Mouse (Mus musculus) small intestine, adult 2 months (tissue): ENCODE results near the gene Immp1l.

Experiments used
- CTCF ChIP-seq: fragments of 200-500 bp; IDR thresholded peaks from 2 replicates; pipeline ENCODE4 v1.5.1; 2012; ENCODE audit warnings: low read depth, mild to moderate bottlenecking, control low read depth, inconsistent platforms, low read length, moderate library complexity, mixed read lengths; ENCODE audit not compliant: insufficient replicate concordance, insufficient read length; ENCODE audit errors: extremely low read depth
- POLR2A ChIP-seq: fragments of 200-500 bp; IDR thresholded peaks from 2 replicates; pipeline ENCODE4 v1.6.1; 2012; ENCODE audit warnings: low read depth, mild to moderate bottlenecking, control low read depth, inconsistent platforms, low read length, moderate library complexity

DNA sequence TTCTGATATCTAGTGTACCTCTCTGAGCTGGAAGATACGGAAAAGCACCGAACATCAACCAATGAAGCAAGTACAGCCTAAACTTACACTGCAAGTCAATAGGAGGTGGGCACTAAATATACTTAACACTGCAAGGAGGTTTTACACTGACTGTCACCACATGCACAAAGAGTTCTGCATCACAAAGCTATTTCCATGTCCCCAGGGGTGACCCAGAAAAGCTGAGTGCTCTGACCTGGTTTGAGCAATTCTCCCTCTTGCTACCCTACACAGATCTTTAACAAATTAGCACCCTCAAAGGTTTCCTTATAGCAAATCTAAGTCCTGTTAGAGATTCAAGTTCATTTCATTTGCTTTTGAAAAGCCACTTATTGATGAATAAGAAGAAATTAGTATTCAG is 73.6 kb downstream of the Immp1l start:
- TF ChIP-seq CTCF (no peak), POLR2A (no peak)
